Mouse (Mus musculus): ENCODE results near the gene Klhl2. TPM values are rescaled to one million over a fixed set of nuclear protein-coding genes. Genes with fewer than 3 reads are reported as not detected.

Klhl2 gene
- total and polyA plus RNA-seq, 3 experiments = 11.5 to 12.1 TPM; not detected in 1

DNA sequence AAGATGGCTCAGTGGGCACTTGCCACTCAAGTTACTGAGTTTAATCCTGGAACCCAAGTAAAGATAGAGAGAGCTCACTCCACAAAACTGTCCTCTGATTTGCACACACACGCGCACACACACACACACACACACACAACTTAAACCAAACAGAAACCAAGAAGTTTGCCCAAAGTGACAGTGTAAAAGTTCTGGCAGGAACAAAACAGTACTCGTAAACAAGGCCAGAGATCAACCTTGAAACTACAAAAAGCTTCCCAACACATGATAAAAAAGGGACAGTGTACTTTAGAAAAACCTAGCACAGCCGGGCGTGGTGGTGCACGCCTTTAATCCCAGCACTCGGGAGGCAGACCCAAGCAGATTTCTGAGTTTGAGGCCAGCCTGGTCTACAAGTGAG lies 121.7 kb downstream of the Klhl2 start:
- no peak for DNase-seq (ENCODE audit: low read depth, low spot score)
- TF ChIP-seq EP300 (IDR thresholded peaks at IDR 0.05; ENCODE audit: low read depth in 1 of 2, low read length in 2 of 2) (no peak), E2F4 (IDR thresholded peaks at IDR 0.05; ENCODE audit: borderline replicate concordance, low read depth, low read length) (no peak)
- Histone ChIP-seq H3K4me1 (ENCODE audit: control insufficient read depth in 1 of 2, insufficient read depth in 2 of 2, low read length in 2 of 2) (peaks cover 0 to 14% of the 10 kb centered on the region in 2 experiments; a peak in 1 of 4 replicates), H3K27me3 (ENCODE audit: control insufficient read depth in 1 of 2, insufficient read depth in 2 of 2, low read length in 2 of 2) (no peaks in the 10 kb centered on the region), H3K4me3 (ENCODE audit: control insufficient read depth in 1 of 2, insufficient read depth in 1 of 2, low read depth in 2 of 2, low read length in 2 of 2) (no peak overlapping the region), H3K9me3 (replicated peaks; ENCODE audit: insufficient read depth, low read length) (no peaks in the 10 kb centered on the region), H3K27ac (ENCODE audit: control insufficient read depth, low read depth, low read length) (no peak overlapping the region), H3K9ac (ENCODE audit: control insufficient read depth, low read depth, low read length, poor library complexity, severe bottlenecking) (no peak overlapping the region), H3K79me2 (ENCODE audit: control insufficient read depth, insufficient read depth, low read length, poor library complexity) (peaks cover 5% of the 10 kb centered on the region), H3K36me3 (ENCODE audit: control insufficient read depth in 1 of 2, insufficient read depth in 2 of 2, low read length in 2 of 2) (peaks cover 2 to 3% of the 10 kb centered on the region in 2 experiments; a peak in 1 of 4 replicates)

DNA sequence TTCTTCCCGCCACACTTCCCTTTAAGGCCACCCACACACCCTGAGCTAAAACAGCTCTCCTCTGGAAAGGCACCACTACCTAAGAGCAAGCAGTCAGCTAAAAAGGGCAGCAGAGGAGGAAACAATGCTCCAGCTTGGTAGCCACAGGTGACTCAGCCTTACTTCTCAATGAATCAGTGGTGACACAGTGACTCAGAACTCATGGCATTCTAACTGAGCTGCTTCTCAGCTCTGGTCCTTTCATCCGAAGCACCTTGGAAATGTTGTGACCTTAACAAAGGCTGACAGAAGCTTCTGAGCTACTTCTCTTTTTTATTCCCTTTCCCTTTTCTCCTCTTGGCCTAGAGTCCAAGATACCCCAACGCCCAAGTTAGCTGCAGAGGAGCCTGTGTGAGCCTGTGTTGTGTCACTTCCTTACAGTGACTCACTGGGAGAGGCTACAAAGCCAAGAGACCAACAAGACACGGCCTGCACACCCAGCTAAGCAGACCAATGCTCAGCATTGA lies 123.6 kb downstream of the Klhl2 start:
- Histone ChIP-seq H3K9ac (ENCODE audit: control insufficient read depth, low read depth, low read length, poor library complexity, severe bottlenecking) (no peak overlapping the region), H3K9me3 (replicated peaks; ENCODE audit: insufficient read depth, low read length) (no peaks in the 10 kb centered on the region), H3K79me2 (ENCODE audit: control insufficient read depth, insufficient read depth, low read length, poor library complexity) (no peaks in the 10 kb centered on the region), H3K27me3 (ENCODE audit: control insufficient read depth in 1 of 2, insufficient read depth in 2 of 2, low read length in 2 of 2) (no peaks in the 10 kb centered on the region), H3K27ac (ENCODE audit: control insufficient read depth, low read depth, low read length) (no peak overlapping the region), H3K36me3 (ENCODE audit: control insufficient read depth in 1 of 2, insufficient read depth in 2 of 2, low read length in 2 of 2) (0 out of 4 replicates have a peak, but pooled peaks cover 0 to 2% of the 10 kb centered on the region in 2 experiments), H3K4me1 (ENCODE audit: control insufficient read depth in 1 of 2, insufficient read depth in 2 of 2, low read length in 2 of 2) (0 out of 4 replicates have a peak, but pooled peaks cover 0 to 1% of the 10 kb centered on the region in 2 experiments), H3K4me3 (ENCODE audit: control insufficient read depth in 1 of 2, insufficient read depth in 1 of 2, low read depth in 2 of 2, low read length in 2 of 2) (no peak overlapping the region)
- peak; percentile 24 for DNase-seq (ENCODE audit: low read depth, low spot score)
- no peak for TF ChIP-seq NELFE (IDR thresholded peaks at IDR 0.05; ENCODE audit: low read depth, low read length)
- no peak for TF ChIP-seq ELF1 (IDR thresholded peaks at IDR 0.05; ENCODE audit: low read depth, low read length)
- TF ChIP-seq ZKSCAN1 (IDR thresholded peaks at IDR 0.05; ENCODE audit: low read depth, low read length) = no peak

DNA sequence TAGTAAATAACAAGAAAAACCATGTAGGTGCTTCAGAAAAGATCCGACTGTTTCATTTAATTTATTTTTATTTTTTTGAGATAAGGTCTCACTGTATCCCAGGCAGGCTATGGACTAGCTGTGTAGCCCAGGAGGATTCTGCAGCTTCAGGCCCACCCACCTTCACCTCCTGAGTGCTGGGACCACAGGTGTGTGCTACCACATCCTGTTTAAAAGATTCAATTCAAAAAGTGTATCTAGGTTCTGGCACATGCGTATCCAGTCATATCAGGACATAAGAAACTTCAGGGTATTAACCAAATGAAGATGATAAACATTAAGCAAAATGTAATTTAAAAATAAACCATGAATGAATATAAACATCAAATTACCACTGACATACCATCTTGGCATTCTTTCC lies 126.6 kb downstream of the Klhl2 start:
- H3K9ac ChIP-seq (ENCODE audit: control insufficient read depth, low read depth, low read length, poor library complexity, severe bottlenecking) = no peak overlapping the region
- no peak overlapping the region for H3K27ac ChIP-seq (ENCODE audit: control insufficient read depth, low read depth, low read length)
- H3K36me3 ChIP-seq (ENCODE audit: control insufficient read depth in 1 of 2, insufficient read depth in 2 of 2, low read length in 2 of 2) = peaks cover 0 to 2% of the 10 kb centered on the region in 2 experiments; a peak in 1 of 4 replicates
- TF ChIP-seq SMC3 (IDR thresholded peaks at IDR 0.05; ENCODE audit: low read depth, low read length) = no peak
- no peak for TF ChIP-seq ZC3H11A (IDR thresholded peaks at IDR 0.05; ENCODE audit: low read depth, low read length)
- no peak for TF ChIP-seq GATA1 (IDR thresholded peaks at IDR 0.05; ENCODE audit: low read depth, low read length)
- TF ChIP-seq MXI1 (IDR thresholded peaks at IDR 0.05; ENCODE audit: low read depth, low read length) = no peak
- TF ChIP-seq E2F4 (IDR thresholded peaks at IDR 0.05; ENCODE audit: borderline replicate concordance, low read depth, low read length) = no peak
- no peak for TF ChIP-seq CHD2 (IDR thresholded peaks at IDR 0.05; ENCODE audit: low read length)
- TF ChIP-seq MEF2A (IDR thresholded peaks at IDR 0.05; ENCODE audit: extremely low read depth, insufficient replicate concordance, low read depth, low read length, poor library complexity, severe bottlenecking) = no peak
- H3K4me1 ChIP-seq (ENCODE audit: control insufficient read depth in 1 of 2, insufficient read depth in 2 of 2, low read length in 2 of 2) = no peaks in the 10 kb centered on the region
- no peaks in the 10 kb centered on the region for H3K79me2 ChIP-seq (ENCODE audit: control insufficient read depth, insufficient read depth, low read length, poor library complexity)
- no peaks in the 10 kb centered on the region for H3K9me3 ChIP-seq (replicated peaks; ENCODE audit: insufficient read depth, low read length)
- DNase-seq (ENCODE audit: low read depth, low spot score) = no peak
- no peak overlapping the region for H3K4me3 ChIP-seq (ENCODE audit: control insufficient read depth in 1 of 2, insufficient read depth in 1 of 2, low read depth in 2 of 2, low read length in 2 of 2)
- no peaks in the 10 kb centered on the region for H3K27me3 ChIP-seq (ENCODE audit: control insufficient read depth in 1 of 2, insufficient read depth in 2 of 2, low read length in 2 of 2)
